Mouse (Mus musculus) fat pad, adult 2 months (tissue): ENCODE results near the gene Mesp1.

Experiments used
- DNase-seq: peaks from one replicate; pipeline ENCODE4 v3.0.0-alpha.2; 2011; ENCODE audit warnings: low read depth, low spot score; ENCODE audit errors: extremely low read depth

Gene Mesp1

GRCm38 (mm10) chr7:79793688-79794087 is at the start of gene Mesp1:
Gene Mesp1, minus strand, starts transcription at chr7:79793788.
- DNase-seq, result no peak

DNA sequence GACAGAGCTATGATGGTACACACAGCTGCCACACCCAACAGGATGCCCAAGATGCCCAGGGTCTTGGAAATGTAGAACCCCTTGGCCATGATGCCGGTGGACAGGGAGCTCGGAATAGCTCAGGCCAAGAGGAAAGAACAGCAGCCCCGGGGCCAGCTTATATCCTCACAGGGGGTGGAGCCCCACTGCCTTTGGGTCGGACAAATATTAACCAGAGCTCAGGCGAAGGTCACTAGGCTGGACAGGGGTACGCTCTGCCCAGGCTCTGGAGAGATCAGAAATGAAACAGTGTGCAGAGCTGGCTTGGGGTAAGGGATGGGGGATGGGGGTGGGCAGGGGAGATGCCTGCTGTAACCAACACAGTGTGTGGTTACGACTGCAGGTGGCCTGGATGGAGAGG is 48.6 kb upstream of the Mesp1 start:
- DNase-seq, result no peak

- no peak for DNase-seq
Observed at GRCm38 (mm10) chr7:79837247-79837646, 43.7 kb upstream of the Mesp1 start.

GRCm38 (mm10) chr7:79835196-79835595 is 41.6 kb upstream of the Mesp1 start:
- no peak for DNase-seq

GRCm38 (mm10) chr7:79832980-79833379 is 39.4 kb upstream of the Mesp1 start:
- no peak for DNase-seq

GRCm38 (mm10) chr7:79831585-79831984 is 38.0 kb upstream of the Mesp1 start:
- DNase-seq, result no peak

DNA sequence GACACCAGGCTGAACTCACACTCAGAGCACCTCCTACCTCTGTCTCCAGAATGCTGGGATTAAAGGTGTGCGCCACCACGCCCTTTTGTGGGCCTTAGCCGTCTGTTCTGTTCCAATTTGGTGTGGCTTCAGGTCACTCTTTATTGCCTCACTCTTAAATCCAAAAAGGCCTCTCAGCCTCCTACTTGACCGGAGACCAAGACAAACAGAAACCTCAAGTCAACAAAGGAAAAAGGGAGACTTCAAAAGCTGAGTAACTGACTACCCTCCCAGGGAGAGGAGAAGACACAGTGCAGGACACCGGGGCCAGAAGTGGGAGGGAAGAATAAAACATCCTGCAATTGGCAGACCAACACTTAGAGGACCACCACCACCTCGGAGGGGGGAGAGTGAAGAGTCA is 37.6 kb upstream of the Mesp1 start:
- peak; percentile 84 for DNase-seq

- DNase-seq, result no peak
Observed at GRCm38 (mm10) chr7:79828341-79828740, 34.8 kb upstream of the Mesp1 start.

DNA sequence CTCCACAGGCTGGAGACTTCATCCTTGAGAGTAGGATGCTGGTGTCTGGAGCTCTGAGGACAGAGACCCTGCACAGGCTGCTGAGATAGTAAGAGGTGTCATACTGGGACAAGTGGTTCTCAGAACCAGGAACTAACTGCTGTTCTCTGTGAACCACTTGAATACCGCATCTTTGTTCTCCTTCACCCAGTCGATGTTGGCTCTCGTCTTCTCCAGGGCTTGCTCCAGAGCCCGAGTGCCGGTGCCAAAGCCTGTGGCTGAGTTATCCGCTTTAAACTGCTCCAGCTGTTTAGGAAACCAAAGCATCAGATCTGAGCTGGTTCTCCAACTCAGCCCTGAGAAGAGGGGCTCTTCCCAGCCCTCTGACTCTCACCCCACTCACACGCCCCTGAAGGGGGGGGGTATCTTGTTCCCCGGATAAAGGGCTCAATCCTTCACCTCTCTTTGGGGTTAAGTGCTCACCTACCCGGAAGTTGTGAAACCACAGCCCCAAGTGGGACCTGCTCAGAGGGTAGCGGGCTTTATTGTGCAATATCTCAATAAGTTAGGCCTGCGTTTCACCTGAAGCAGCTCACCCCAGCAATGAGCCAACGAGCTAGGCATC is 28.6 kb upstream of the Mesp1 start:
- no peak for DNase-seq

- DNase-seq, result no peak
Observed at GRCm38 (mm10) chr7:79819996-79820395, 26.4 kb upstream of the Mesp1 start.

DNA sequence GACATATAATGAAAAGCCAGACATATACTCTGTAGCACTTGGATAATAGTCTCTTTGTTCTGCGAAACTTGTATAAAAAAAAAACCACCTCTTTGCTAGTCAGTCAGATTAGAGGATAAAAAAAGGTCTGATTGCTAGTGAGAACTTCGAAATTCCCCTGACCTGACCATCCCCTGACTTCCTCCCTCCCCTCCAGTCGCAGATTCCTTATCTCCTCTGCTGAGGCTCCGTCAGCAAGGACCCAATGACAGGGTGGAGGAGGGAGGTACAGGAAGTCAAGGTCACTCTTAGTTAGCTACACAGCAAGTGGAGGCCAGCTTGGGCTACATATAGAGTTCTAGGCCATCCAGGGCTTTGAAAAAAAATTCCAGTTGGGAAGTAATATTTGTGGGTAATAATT is 25.9 kb upstream of the Mesp1 start:
- no peak for DNase-seq

- no peak for DNase-seq
Observed at GRCm38 (mm10) chr7:79818321-79818720, 24.7 kb upstream of the Mesp1 start.

DNA sequence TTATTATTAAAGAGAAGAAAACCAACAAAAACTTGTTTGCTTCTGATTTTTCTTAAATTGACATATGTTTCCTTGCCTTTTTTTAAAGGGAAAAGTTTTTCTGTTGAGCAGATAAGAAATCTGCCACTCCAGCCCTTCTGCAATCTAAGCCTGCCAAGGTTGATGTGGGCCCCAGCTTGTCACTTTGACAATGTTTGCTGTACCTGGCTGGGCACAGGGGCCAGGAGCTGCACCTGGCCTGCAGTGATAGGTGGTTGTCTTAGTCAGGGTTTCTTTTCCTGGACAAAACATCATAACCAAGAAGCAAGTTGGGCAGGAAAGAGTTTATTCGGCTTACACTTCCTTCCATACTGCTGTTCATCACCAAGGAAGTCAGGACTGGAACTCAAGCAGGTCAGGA is 19.8 kb upstream of the Mesp1 start:
- DNase-seq, result no peak

- no peak for DNase-seq
Observed at GRCm38 (mm10) chr7:79810611-79811506, 17.3 kb upstream of the Mesp1 start, which contains the start of gene Mesp2. Gene Mesp2, plus strand, starts transcription at chr7:79810727.

GRCm38 (mm10) chr7:79808561-79808960 is 15.0 kb upstream of the Mesp1 start:
- no peak for DNase-seq

DNA sequence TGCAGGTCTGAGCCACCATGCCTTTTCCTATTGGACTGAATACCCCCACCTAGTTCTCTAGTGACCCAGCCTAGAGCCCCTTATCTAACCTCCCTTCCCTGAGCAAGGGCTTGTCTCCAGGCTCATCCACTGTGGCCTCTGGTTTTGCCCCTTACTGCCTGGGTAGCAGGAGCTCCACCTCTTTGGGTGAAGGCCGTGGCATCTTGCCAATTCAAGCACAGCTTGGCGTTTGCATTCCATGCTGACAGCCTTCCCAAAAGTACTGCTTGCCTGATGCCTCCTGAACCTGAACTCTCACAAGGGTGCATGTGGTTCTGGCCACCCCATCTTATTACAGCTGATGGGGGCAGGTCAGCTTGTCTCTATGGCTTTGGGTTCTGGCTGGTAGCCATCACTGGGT is 10.3 kb upstream of the Mesp1 start:
- DNase-seq, result no peak

DNA sequence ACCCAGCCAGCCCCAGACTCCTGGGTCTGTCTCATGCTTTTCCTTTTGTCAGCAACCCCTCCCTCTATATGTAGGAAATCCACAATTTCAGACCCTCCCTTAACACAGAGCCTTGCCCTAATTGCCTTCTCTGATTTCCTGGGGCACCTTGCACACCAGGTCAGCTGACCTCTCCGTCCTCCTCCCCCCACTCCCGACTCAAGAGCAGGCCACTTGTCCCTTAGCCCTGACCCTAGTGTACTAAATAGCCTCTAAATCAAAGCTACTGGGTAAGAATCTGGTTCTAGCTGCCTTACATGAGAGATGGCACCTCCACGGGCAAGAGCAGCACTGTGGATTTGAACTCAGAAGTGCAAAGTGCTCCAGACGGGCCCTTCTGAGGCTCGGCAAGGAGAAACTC is 8.4 kb upstream of the Mesp1 start:
- no peak for DNase-seq

- DNase-seq, result no peak
Observed at GRCm38 (mm10) chr7:79801391-79801790, 7.8 kb upstream of the Mesp1 start.

DNA sequence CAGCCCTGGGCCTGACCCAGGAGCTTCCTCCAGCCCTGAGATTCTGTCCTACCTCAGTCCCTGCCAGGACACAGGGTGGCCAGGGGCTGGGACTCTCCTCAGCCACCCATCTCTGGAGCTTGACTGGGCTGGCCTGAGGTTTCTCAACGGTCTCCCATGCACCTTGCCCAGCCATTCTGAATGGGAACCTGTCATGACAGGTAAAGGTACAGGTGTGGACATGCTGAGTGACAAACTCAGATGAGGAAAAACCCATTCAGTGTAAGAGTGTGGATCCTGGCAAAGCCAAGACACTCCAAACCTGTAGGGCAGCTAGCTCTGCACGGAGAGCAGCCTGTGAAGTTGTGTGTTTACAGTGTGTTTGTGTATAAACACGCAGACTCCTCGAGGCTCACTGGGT is 6.7 kb upstream of the Mesp1 start:
- peak; percentile 91 for DNase-seq

DNA sequence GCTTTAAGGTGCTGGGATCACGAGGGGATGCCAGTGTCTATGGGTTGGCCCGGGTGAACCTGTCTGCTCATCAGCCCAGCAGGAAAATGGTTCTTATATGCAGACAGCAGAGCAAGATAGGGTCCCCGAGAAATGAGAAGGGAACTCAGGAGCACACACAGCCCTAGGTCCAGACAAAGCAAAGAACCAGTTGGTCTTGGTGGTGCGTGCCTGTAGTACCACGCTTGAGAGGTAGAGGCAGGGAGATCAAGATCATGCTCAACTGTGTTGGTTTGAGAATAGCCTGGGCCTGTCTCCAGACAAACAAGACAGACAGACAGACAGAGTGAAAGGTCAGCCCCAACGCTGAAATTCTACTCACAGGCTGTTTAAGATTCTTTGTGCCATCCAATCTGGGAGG is 5.9 kb upstream of the Mesp1 start:
- no peak for DNase-seq

- DNase-seq, result no peak
Observed at GRCm38 (mm10) chr7:79799048-79799447, 5.5 kb upstream of the Mesp1 start.

DNA sequence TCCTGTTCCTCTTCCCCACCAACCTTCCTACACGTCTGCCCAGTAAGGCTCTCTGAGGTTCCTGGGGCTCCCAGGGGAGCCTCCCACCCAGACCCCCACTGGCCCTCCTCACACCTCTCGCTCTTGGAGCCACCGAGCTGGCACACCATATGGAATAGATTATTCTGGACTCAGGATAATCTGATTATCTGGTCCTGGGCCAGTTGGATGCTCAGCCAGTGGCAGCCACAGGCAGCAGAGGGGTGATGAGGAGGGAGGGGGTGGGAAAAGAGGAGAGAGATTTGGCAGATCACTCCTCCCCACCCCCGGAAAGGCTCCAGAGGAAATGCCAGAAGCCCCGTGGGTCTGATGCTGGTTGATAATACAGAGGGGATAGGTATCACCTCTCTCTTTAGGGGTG is 5.0 kb upstream of the Mesp1 start:
- no peak for DNase-seq
